Mouse (Mus musculus) hindbrain, embryonic 11.5 days (tissue): ENCODE measurements around the gene Olfr805. TPM values are rescaled to one million over a fixed set of nuclear protein-coding genes. Genes with fewer than 3 reads are reported as not detected.

Experiments used
- ATAC-seq: fragments of 200-750 bp; cut with Nextera tagmentation; 2 replicates; pipeline ENCODE4 v1.8.0; 2017; ENCODE audit warnings: mild to moderate bottlenecking, moderate TSS enrichment, moderate library complexity; ENCODE audit not compliant: low FRiP score
- DNase-seq: peaks from one replicate; pipeline ENCODE4 v3.0.0-alpha.2; 2015; ENCODE audit warnings: low spot score
- H3K27ac ChIP-seq: fragments of 300-500 bp; sonication (generic); 2 replicates; pipeline ENCODE4 v1.5.1; 2014; ENCODE audit warnings: mild to moderate bottlenecking, low read depth, low read length
- H3K27me3 ChIP-seq: fragments of 300-500 bp; sonication (generic); 2 replicates; pipeline ENCODE4 v1.6.1; 2014; ENCODE audit warnings: mild to moderate bottlenecking, low read length, moderate library complexity, mixed read lengths; ENCODE audit not compliant: control insufficient read depth, insufficient read depth
- H3K36me3 ChIP-seq: fragments of 300-500 bp; sonication (generic); 2 replicates; pipeline ENCODE4 v1.6.1; 2014; ENCODE audit warnings: mild to moderate bottlenecking, low read length, moderate library complexity, mixed read lengths; ENCODE audit not compliant: control insufficient read depth, insufficient read depth
- H3K4me1 ChIP-seq: fragments of 300-500 bp; sonication (generic); replicated peaks from 2 replicates; pipeline ENCODE4 v1.6.1; 2014; ENCODE audit warnings: low read length, mixed read lengths; ENCODE audit not compliant: control insufficient read depth, insufficient read depth
- H3K4me2 ChIP-seq: fragments of 300-500 bp; sonication (generic); replicated peaks from 2 replicates; pipeline ENCODE4 v1.6.1; 2014; ENCODE audit warnings: mild to moderate bottlenecking, low read depth, low read length
- H3K4me3 ChIP-seq: fragments of 300-500 bp; sonication (generic); 2 replicates; pipeline ENCODE4 v1.5.1; 2014; ENCODE audit warnings: low read depth, low read length
- H3K9ac ChIP-seq: fragments of 300-500 bp; sonication (generic); 2 replicates; pipeline ENCODE4 v1.6.1; 2014; ENCODE audit warnings: low read depth, low read length
- H3K9me3 ChIP-seq: fragments of 300-500 bp; sonication (generic); 2 replicates; pipeline ENCODE4 v1.6.1; 2016; ENCODE audit warnings: low read length; ENCODE audit not compliant: control insufficient read depth
- WGBS: fragments of 180-500 bp; shearing (Covaris S2); extraction: QIAGEN DNeasy Blood & Tissue Kit; methylation state at CpG from one replicate; pipeline ENCODE4 v1.1.7; 2014; 5-methylcytosine and 5-hydroxymethylcytosine counted together
- polyA plus RNA-seq: library from polyadenylated mRNA; unstranded; fragments of >200 nt; fragmentation: Nextera tagmentation; extraction: Ambion mirVana; gene quantifications from 2 replicates; pipeline ENCODE4 v1.2.1, GENCODE M21; 2014

The Olfr805 gene
- not detected in 2 replicates for polyA plus RNA-seq

GRCm38 (mm10) chr10:129729275-129729674, at the start of gene Olfr805:
Gene Olfr805 (minus strand): TSS chr10:129729375.
- Histone ChIP-seq H3K4me3 (no peak within 1 kb of the TSS), H3K4me2 (no peak within 1 kb of the TSS), H3K9ac (no peak within 1 kb of the TSS), H3K27ac (no peak within 1 kb of the TSS), H3K36me3 (no peaks in the 10 kb centered on the region), H3K4me1 (no peaks in the 10 kb centered on the region), H3K27me3 (no peaks in the 10 kb centered on the region), H3K9me3 (no peaks in the 10 kb centered on the region)
- ATAC-seq (no peak), DNase-seq (no peak)
- 98% methylated on average over 2 of the region's 2 CpGs for WGBS

- Histone ChIP-seq H3K27ac (no peak overlapping the region), H3K36me3 (no peaks in the 10 kb centered on the region), H3K4me1 (no peaks in the 10 kb centered on the region), H3K9ac (no peak overlapping the region), H3K27me3 (no peaks in the 10 kb centered on the region), H3K9me3 (no peaks in the 10 kb centered on the region), H3K4me3 (no peak overlapping the region), H3K4me2 (no peak overlapping the region)
- no peak for ATAC-seq
- no peak for DNase-seq
These were observed 48.9 kb upstream of the Olfr805 start for GRCm38 (mm10) chr10:129778123-129778522.

GRCm38 (mm10) chr10:129774338-129774737, 45.2 kb upstream of the Olfr805 start, which contains the start of gene Olfr809:
Gene Olfr809 (plus strand): TSS chr10:129774638.
- H3K9ac ChIP-seq, result no peak within 1 kb of the TSS
- no peaks in the 10 kb centered on the region for H3K36me3 ChIP-seq
- ATAC-seq (no peak), DNase-seq (no peak)
- H3K4me1 ChIP-seq, result no peaks in the 10 kb centered on the region
- no peak within 1 kb of the TSS for H3K4me3 ChIP-seq
- no peaks in the 10 kb centered on the region for H3K27me3 ChIP-seq
- H3K27ac ChIP-seq, result no peak within 1 kb of the TSS
- H3K4me2 ChIP-seq, result no peak within 1 kb of the TSS
- H3K9me3 ChIP-seq, result no peaks in the 10 kb centered on the region

GRCm38 (mm10) chr10:129765182-129765581, 36.0 kb upstream of the Olfr805 start, which contains the start of gene Olfr808:
Gene Olfr808 (plus strand): TSS chr10:129765482.
- Histone ChIP-seq H3K9me3 (no peaks in the 10 kb centered on the region), H3K36me3 (no peaks in the 10 kb centered on the region), H3K27ac (no peak within 1 kb of the TSS), H3K4me1 (no peaks in the 10 kb centered on the region), H3K4me3 (no peak within 1 kb of the TSS), H3K9ac (no peak within 1 kb of the TSS), H3K4me2 (no peak within 1 kb of the TSS), H3K27me3 (no peaks in the 10 kb centered on the region)
- no peak for DNase-seq
- no peak for ATAC-seq
- WGBS, result 95% methylated on average over 1 of the region's 1 CpGs

- no peaks in the 10 kb centered on the region for H3K36me3 ChIP-seq
- DNase-seq (no peak), ATAC-seq (no peak)
- no peaks in the 10 kb centered on the region for H3K4me1 ChIP-seq
- H3K4me2 ChIP-seq, result no peak within 1 kb of the TSS
- H3K9me3 ChIP-seq, result no peaks in the 10 kb centered on the region
- H3K4me3 ChIP-seq, result no peak within 1 kb of the TSS
- no peak within 1 kb of the TSS for H3K9ac ChIP-seq
- no peak within 1 kb of the TSS for H3K27ac ChIP-seq
- 89% methylated on average over 1 of the region's 1 CpGs for WGBS
- H3K27me3 ChIP-seq, result no peaks in the 10 kb centered on the region
These were observed 28.5 kb upstream of the Olfr805 start, which contains the start of gene Olfr807 for GRCm38 (mm10) chr10:129757693-129758092. Gene Olfr807 (minus strand): TSS chr10:129757793.

GRCm38 (mm10) chr10:129741821-129742220, 12.6 kb upstream of the Olfr805 start, which contains the start of gene Olfr806:
Gene Olfr806 (minus strand): TSS chr10:129741921.
- Histone ChIP-seq H3K9ac (no peak within 1 kb of the TSS), H3K4me2 (no peak within 1 kb of the TSS), H3K27ac (no peak within 1 kb of the TSS), H3K36me3 (no peaks in the 10 kb centered on the region), H3K27me3 (no peaks in the 10 kb centered on the region), H3K4me3 (no peak within 1 kb of the TSS), H3K9me3 (no peaks in the 10 kb centered on the region), H3K4me1 (no peaks in the 10 kb centered on the region)
- ATAC-seq (no peak), DNase-seq (no peak)

- no peaks in the 10 kb centered on the region for H3K4me1 ChIP-seq
- H3K4me3 ChIP-seq, result no peak within 1 kb of the TSS
- no peak within 1 kb of the TSS for H3K27ac ChIP-seq
- no peaks in the 10 kb centered on the region for H3K9me3 ChIP-seq
- no peak within 1 kb of the TSS for H3K4me2 ChIP-seq
- no peaks in the 10 kb centered on the region for H3K36me3 ChIP-seq
- H3K27me3 ChIP-seq, result no peaks in the 10 kb centered on the region
- no peak for DNase-seq
- H3K9ac ChIP-seq, result no peak within 1 kb of the TSS
- no peak for ATAC-seq
These were observed 26.3 kb downstream of the Olfr805 start, which contains the start of gene Olfr804 for GRCm38 (mm10) chr10:129702910-129703309. Gene Olfr804 (plus strand): TSS chr10:129703210.

GRCm38 (mm10) chr10:129694186-129694585, 35.0 kb downstream of the Olfr805 start, which contains the start of gene Olfr803:
Gene Olfr803 (minus strand): TSS chr10:129694286.
- no peak for ATAC-seq
- 81% methylated on average over 2 of the region's 2 CpGs for WGBS
- no peak for DNase-seq

GRCm38 (mm10) chr10:129688069-129688468, 41.1 kb downstream of the Olfr805 start, which contains the start of gene Olfr802:
Gene Olfr802 (minus strand): TSS chr10:129688169.
- ATAC-seq, result no peak
- Histone ChIP-seq H3K9ac (no peak within 1 kb of the TSS), H3K27me3 (no peaks in the 10 kb centered on the region), H3K4me3 (no peak within 1 kb of the TSS), H3K4me1 (no peaks in the 10 kb centered on the region), H3K27ac (no peak within 1 kb of the TSS), H3K9me3 (no peaks in the 10 kb centered on the region), H3K4me2 (no peak within 1 kb of the TSS), H3K36me3 (no peaks in the 10 kb centered on the region)
- whole genome bisulfite sequencing, result 68% methylated on average over 1 of the region's 1 CpGs
- no peak for DNase-seq

More at GRCm38 (mm10) chr10:129694186-129694585, 35.0 kb downstream of the Olfr805 start, which contains the start of gene Olfr803:
- H3K4me2 ChIP-seq, result no peak within 1 kb of the TSS
- no peak within 1 kb of the TSS for H3K9ac ChIP-seq
- H3K9me3 ChIP-seq, result no peaks in the 10 kb centered on the region
- H3K36me3 ChIP-seq, result no peaks in the 10 kb centered on the region
- H3K27me3 ChIP-seq, result no peaks in the 10 kb centered on the region
- no peaks in the 10 kb centered on the region for H3K4me1 ChIP-seq
- H3K27ac ChIP-seq, result no peak within 1 kb of the TSS
- H3K4me3 ChIP-seq, result no peak within 1 kb of the TSS
